Mouse (Mus musculus) lung, adult 2 months (tissue): Measurements from ENCODE around the gene Slc2a3.

Source experiments
- CTCF ChIP-seq: fragments of 200-500 bp; IDR thresholded peaks from 2 replicates; pipeline ENCODE4 v1.5.1; 2011; ENCODE audit warnings: mild to moderate bottlenecking, low read length, control low read depth; ENCODE audit not compliant: insufficient read depth
- POLR2A ChIP-seq: fragments of 200-500 bp; IDR thresholded peaks from 2 replicates; pipeline ENCODE4 v1.6.1; 2011; ENCODE audit warnings: low read depth, mild to moderate bottlenecking, control low read depth, low read length, borderline replicate concordance; ENCODE audit errors: extremely low read depth

DNA sequence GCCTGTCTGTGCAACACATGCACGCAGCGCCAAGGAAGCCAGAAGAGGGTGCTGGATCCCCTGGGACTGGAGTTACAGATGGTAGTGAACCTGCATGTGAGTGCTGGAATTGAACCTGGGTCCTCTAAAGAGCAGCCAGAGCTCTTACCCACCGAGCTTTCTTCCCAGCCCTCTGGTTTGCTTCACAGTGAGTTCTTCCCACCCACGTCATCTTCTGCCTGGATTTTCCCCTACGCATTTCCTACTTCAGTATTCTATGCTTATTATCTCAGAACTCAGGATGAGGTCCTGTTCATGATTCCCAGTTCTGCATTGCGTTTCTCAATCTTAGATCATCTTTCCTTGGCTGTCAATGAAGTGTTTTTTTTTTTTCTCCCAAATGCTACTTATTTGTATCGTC is 25.4 kb downstream of the Slc2a3 start:
- TF ChIP-seq CTCF (no peak), POLR2A (no peak)
